Mouse (Mus musculus) liver, embryonic 15.5 days (tissue): ENCODE data around the gene Tarm1. TPM values are rescaled to one million over a fixed set of nuclear protein-coding genes. Genes with fewer than 3 reads are reported as not detected.

Experiments used
- ATAC-seq: fragments of 200-750 bp; cut with Nextera tagmentation; 2 replicates; pipeline ENCODE4 v1.8.0; 2017; ENCODE audit warnings: moderate number of reproducible peaks, mild to moderate bottlenecking, moderate library complexity; ENCODE audit not compliant: insufficient read depth
- H3K27ac ChIP-seq: fragments of 300-500 bp; sonication (generic); replicated peaks from 2 replicates; pipeline ENCODE4 v1.5.1; 2015; ENCODE audit warnings: mild to moderate bottlenecking, inconsistent platforms
- H3K27me3 ChIP-seq: fragments of 300-500 bp; sonication (generic); 2 replicates; pipeline ENCODE4 v1.6.1; 2015; ENCODE audit warnings: mild to moderate bottlenecking, inconsistent platforms
- H3K36me3 ChIP-seq: fragments of 300-500 bp; sonication (generic); replicated peaks from 2 replicates; pipeline ENCODE4 v1.6.1; 2015; ENCODE audit warnings: moderate library complexity, mild to moderate bottlenecking, inconsistent platforms
- H3K4me1 ChIP-seq: fragments of 300-500 bp; sonication (generic); replicated peaks from 2 replicates; pipeline ENCODE4 v1.6.1; 2015; ENCODE audit warnings: inconsistent platforms
- H3K4me2 ChIP-seq: fragments of 300-500 bp; sonication (generic); 2 replicates; pipeline ENCODE4 v1.6.1; 2015; ENCODE audit warnings: moderate library complexity, mild to moderate bottlenecking, inconsistent platforms
- H3K4me3 ChIP-seq: fragments of 300-500 bp; sonication (generic); replicated peaks from 2 replicates; pipeline ENCODE4 v1.5.1; 2015; ENCODE audit warnings: mild to moderate bottlenecking, inconsistent platforms
- H3K9ac ChIP-seq: fragments of 300-500 bp; sonication (generic); 2 replicates; pipeline ENCODE4 v1.6.1; 2015; ENCODE audit warnings: moderate library complexity, mild to moderate bottlenecking, inconsistent platforms
- H3K9me3 ChIP-seq: fragments of 300-500 bp; sonication (generic); replicated peaks from 2 replicates; pipeline ENCODE4 v1.6.1; 2016; ENCODE audit warnings: inconsistent platforms
- WGBS: fragments of 180-500 bp; shearing (Covaris S2); methylation state at CpG from one replicate; pipeline ENCODE4 v1.1.7; 2015; ENCODE audit warnings: mixed read lengths; ENCODE audit not compliant: insufficient replicate concordance; 5-methylcytosine and 5-hydroxymethylcytosine counted together
- polyA plus RNA-seq: library from polyadenylated mRNA; unstranded; fragments of >200 nt; fragmentation: Nextera tagmentation; extraction: Ambion mirVana; gene quantifications from 2 replicates; pipeline ENCODE4 v1.2.1, GENCODE M21; 2015

Gene Tarm1
- polyA plus RNA-seq, 1 experiment from 2014 or later: 0.30 TPM

DNA sequence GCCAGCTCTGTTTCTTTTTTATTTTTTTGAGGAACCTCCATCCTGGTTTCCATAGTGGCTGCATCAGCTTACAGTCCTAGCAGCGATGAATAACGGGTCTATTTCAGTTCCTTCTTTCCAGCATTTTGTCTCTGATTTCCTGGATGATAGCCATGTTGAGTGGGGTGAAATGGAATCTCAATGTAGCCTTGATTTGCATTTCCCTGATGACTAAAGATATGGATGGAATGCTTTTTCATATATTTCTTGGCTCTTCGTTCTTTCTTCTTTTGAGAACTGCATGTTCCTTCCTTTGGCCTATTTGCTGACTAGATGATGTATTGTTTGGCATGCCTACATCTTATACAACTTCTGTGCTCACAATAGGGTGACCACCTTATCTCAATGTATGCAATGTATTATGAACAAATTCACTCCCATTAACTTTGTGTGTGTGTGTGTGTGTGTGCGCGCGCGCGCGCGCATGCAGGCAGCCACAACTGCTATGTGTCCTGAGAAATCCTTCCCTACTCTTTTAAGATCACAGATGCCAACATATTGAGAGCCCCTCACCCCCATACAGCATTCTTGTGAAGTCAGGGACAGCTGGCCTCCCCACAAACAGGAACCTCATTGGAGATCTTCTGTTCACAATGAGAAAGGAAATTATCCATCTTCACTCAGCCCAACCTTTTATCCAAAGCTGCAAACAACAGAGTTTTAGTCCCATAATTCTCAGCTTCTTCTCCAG lies 45.1 kb downstream of the Tarm1 start:
- H3K4me1 ChIP-seq: no peaks in the 10 kb centered on the region
- no peak overlapping the region for H3K9ac ChIP-seq
- 82% methylated on average over 10 of the region's 10 CpGs for WGBS
- no peaks in the 10 kb centered on the region for H3K9me3 ChIP-seq
- no peaks in the 10 kb centered on the region for H3K27me3 ChIP-seq
- H3K27ac ChIP-seq: no peak overlapping the region
- ATAC-seq: no peak
- H3K4me2 ChIP-seq: no peak overlapping the region
- no peak overlapping the region for H3K4me3 ChIP-seq
- no peaks in the 10 kb centered on the region for H3K36me3 ChIP-seq

- no peak overlapping the region for H3K27ac ChIP-seq
- WGBS: 46% methylated on average over 11 of the region's 11 CpGs
- no peaks in the 10 kb centered on the region for H3K27me3 ChIP-seq
- H3K4me1 ChIP-seq: no peaks in the 10 kb centered on the region
- H3K36me3 ChIP-seq: no peaks in the 10 kb centered on the region
- H3K4me2 ChIP-seq: no peak overlapping the region
- H3K9ac ChIP-seq: no peak overlapping the region
- no peak for ATAC-seq
- H3K4me3 ChIP-seq: no peak overlapping the region
- H3K9me3 ChIP-seq: no peaks in the 10 kb centered on the region
Observed at GRCm38 (mm10) chr7:3453486-3454183, 48.8 kb downstream of the Tarm1 start.

DNA sequence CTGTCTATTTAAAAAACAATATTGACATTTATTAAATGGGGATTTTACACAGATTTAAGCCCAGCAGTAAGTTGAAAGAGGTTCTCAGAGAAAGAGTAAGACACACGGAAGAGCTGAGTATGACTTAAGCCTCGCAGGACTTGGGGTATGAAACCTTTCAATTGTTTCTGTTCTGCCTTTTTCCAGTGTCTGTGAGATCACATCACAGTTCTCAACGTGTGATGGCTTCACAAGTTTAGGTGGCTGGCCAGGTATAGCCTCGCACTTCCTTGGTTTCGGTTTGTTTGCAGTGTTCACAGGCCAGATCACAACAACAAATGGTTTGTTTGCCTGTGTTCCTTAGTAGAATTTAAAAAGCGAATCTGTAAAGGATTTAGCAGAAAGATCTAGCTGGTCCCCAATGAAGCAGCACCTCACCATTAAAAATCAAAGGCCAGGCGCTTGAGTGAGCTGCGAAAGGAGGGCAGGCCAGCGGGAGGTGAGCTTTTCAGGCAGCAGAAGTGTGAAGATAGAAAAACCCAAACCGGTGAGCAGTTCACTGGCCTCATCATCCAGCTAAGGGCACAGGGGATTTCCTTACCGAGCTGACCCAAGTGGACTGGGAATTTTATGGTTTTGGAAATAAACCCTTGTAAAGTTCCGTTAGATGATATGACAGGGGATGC lies 49.5 kb downstream of the Tarm1 start:
- H3K4me2 ChIP-seq: no peak overlapping the region
- no peaks in the 10 kb centered on the region for H3K36me3 ChIP-seq
- no peak overlapping the region for H3K4me3 ChIP-seq
- ATAC-seq: no peak
- no peaks in the 10 kb centered on the region for H3K9me3 ChIP-seq
- 48% methylated on average over 12 of the region's 12 CpGs for WGBS
- no peak overlapping the region for H3K9ac ChIP-seq
- H3K27me3 ChIP-seq: no peaks in the 10 kb centered on the region
- H3K27ac ChIP-seq: no peak overlapping the region
- H3K4me1 ChIP-seq: no peaks in the 10 kb centered on the region

GRCm38 (mm10) chr7:3451161-3451560 lies 51.3 kb downstream of the Tarm1 start:
- no peaks in the 10 kb centered on the region for H3K36me3 ChIP-seq
- H3K4me1 ChIP-seq: no peaks in the 10 kb centered on the region
- no peak overlapping the region for H3K9ac ChIP-seq
- H3K27me3 ChIP-seq: no peaks in the 10 kb centered on the region
- H3K9me3 ChIP-seq: no peaks in the 10 kb centered on the region
- 38% methylated on average over 6 of the region's 6 CpGs for WGBS
- no peak overlapping the region for H3K27ac ChIP-seq
- H3K4me3 ChIP-seq: no peak overlapping the region
- ATAC-seq: no peak
- no peak overlapping the region for H3K4me2 ChIP-seq

GRCm38 (mm10) chr7:3450671-3451070 lies 51.8 kb downstream of the Tarm1 start:
- 50% methylated on average over 5 of the region's 5 CpGs for WGBS
- Histone ChIP-seq H3K9ac (no peak overlapping the region), H3K9me3 (no peaks in the 10 kb centered on the region), H3K4me2 (no peak overlapping the region), H3K36me3 (no peaks in the 10 kb centered on the region), H3K4me1 (no peaks in the 10 kb centered on the region), H3K4me3 (no peak overlapping the region), H3K27ac (no peak overlapping the region), H3K27me3 (no peaks in the 10 kb centered on the region)
- ATAC-seq: no peak

- Histone ChIP-seq H3K36me3 (no peaks in the 10 kb centered on the region), H3K9me3 (no peaks in the 10 kb centered on the region), H3K9ac (no peak overlapping the region), H3K4me3 (no peak overlapping the region), H3K4me2 (no peak overlapping the region), H3K27ac (no peak overlapping the region), H3K4me1 (no peaks in the 10 kb centered on the region), H3K27me3 (no peaks in the 10 kb centered on the region)
- 16% methylated on average over 15 of the region's 15 CpGs for WGBS
- ATAC-seq: no peak
Observed at GRCm38 (mm10) chr7:3448737-3449454, 53.5 kb downstream of the Tarm1 start.

DNA sequence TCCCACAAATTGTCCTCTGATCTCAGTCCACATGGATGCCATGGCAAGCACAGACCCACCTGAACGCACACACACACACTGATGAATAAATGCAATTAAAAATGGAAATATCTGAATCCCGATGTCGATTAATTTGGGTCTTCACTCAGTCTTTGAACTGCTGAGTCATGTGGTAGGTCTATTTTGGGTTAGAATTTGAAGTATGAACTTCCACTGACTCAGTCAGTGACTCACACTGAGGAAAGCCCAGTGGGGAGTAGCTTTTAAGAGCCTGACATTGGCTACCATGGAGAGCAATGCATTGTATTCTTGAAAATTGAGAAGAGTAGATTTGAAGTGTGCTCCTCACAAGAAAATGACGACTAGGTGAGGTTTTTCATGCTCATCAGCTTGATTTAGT lies 55.4 kb downstream of the Tarm1 start:
- H3K9ac ChIP-seq: no peak overlapping the region
- H3K4me1 ChIP-seq: no peaks in the 10 kb centered on the region
- ATAC-seq: no peak
- no peak overlapping the region for H3K4me3 ChIP-seq
- H3K9me3 ChIP-seq: no peaks in the 10 kb centered on the region
- WGBS: 53% methylated on average over 4 of the region's 4 CpGs
- no peak overlapping the region for H3K4me2 ChIP-seq
- no peak overlapping the region for H3K27ac ChIP-seq
- H3K36me3 ChIP-seq: no peaks in the 10 kb centered on the region
- no peaks in the 10 kb centered on the region for H3K27me3 ChIP-seq

- Histone ChIP-seq H3K9me3 (no peaks in the 10 kb centered on the region), H3K9ac (no peak overlapping the region), H3K4me1 (no peaks in the 10 kb centered on the region), H3K36me3 (no peaks in the 10 kb centered on the region), H3K27ac (no peak overlapping the region), H3K27me3 (no peaks in the 10 kb centered on the region), H3K4me3 (no peak overlapping the region), H3K4me2 (no peak overlapping the region)
- no peak for ATAC-seq
- 64% methylated on average over 3 of the region's 3 CpGs for WGBS
Observed at GRCm38 (mm10) chr7:3446584-3446983, 55.8 kb downstream of the Tarm1 start.

DNA sequence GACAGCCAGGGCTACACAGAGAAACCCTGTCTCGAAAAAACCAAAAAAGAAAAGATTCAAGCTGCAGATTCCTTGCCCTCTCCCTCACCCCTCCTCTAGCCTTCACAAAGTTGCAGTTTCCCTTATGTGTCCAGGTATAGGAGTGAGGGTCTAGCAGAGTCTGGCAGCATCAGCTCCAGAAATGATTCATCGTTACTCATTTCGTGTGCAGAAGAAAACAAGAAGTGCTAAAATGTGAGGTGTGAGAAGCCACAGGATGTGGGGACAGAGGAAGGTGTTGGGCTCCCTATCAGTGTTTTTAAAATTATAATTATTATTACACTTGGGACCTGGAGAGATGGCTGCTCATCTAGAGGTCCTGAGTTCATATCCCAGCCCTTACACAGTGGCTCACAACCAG lies 57.7 kb downstream of the Tarm1 start:
- H3K4me3 ChIP-seq: no peak overlapping the region
- H3K4me2 ChIP-seq: no peak overlapping the region
- H3K9me3 ChIP-seq: no peaks in the 10 kb centered on the region
- H3K9ac ChIP-seq: no peak overlapping the region
- H3K27me3 ChIP-seq: no peaks in the 10 kb centered on the region
- no peak overlapping the region for H3K27ac ChIP-seq
- WGBS: 51% methylated on average over 3 of the region's 3 CpGs
- H3K4me1 ChIP-seq: no peaks in the 10 kb centered on the region
- H3K36me3 ChIP-seq: no peaks in the 10 kb centered on the region
- ATAC-seq: no peak

- Histone ChIP-seq H3K27ac (no peak overlapping the region), H3K4me2 (no peak overlapping the region), H3K36me3 (no peaks in the 10 kb centered on the region), H3K9ac (no peak overlapping the region), H3K27me3 (no peaks in the 10 kb centered on the region), H3K4me1 (no peaks in the 10 kb centered on the region), H3K9me3 (no peaks in the 10 kb centered on the region), H3K4me3 (no peak overlapping the region)
- 31% methylated on average over 10 of the region's 10 CpGs for WGBS
- no peak for ATAC-seq
Observed at GRCm38 (mm10) chr7:3442476-3443062, 59.9 kb downstream of the Tarm1 start.

DNA sequence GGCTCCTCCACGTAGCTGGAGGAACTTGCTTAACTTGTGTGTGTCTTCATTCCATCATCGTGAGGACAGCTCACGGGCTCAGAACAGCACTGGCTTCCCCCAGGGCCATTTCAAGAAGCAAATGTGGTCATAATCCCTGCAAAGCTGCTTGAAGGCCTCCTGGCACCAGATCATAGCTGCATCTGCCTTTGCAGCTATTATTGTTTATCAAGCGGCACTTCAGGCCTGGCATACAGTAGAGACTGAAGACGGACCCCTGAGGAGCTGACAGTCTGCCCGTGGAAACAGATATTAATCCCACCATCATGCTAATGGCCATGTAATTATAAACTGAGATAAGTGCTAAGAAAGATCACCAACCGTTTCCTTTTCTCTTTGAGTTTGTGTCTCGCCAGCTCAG lies 61.9 kb downstream of the Tarm1 start:
- ATAC-seq: no peak
- no peak overlapping the region for H3K4me3 ChIP-seq
- no peaks in the 10 kb centered on the region for H3K4me1 ChIP-seq
- H3K9me3 ChIP-seq: no peaks in the 10 kb centered on the region
- no peak overlapping the region for H3K4me2 ChIP-seq
- H3K27me3 ChIP-seq: no peaks in the 10 kb centered on the region
- H3K9ac ChIP-seq: no peak overlapping the region
- 68% methylated on average over 8 of the region's 8 CpGs for WGBS
- H3K36me3 ChIP-seq: no peaks in the 10 kb centered on the region
- no peak overlapping the region for H3K27ac ChIP-seq
